ENCODE assay signal across 8 mouse cellular contexts in genomic region chr9:108348290-108348680, GRCm38 (mm10). TPM values are rescaled to one million over a fixed set of nuclear protein-coding genes. Genes with fewer than 3 reads are reported as not detected.
DNase-seq lines count a peak whose midpoint lies in the region; ATAC-seq and TF ChIP-seq lines count a peak whose summit lies in the region.

No protein-coding gene starts in this region.

- intact Hi-C loops in gastrocnemius, adult 2 months (cut with DNase I): loop anchor here (2.0 kb wide), 1 partner anchor 41 kb away; the partner anchor contains the start of genes Rhoa and Tcta
- intact Hi-C loops in gastrocnemius, postnatal 36 days (cut with DNase I): no loop called here

- peak overlapping the region; percentile 98 for H3K4me3 ChIP-seq in gastrocnemius, adult 2 months
- H3K4me3 ChIP-seq in embryonic fibroblast, embryonic 13.5 days (ENCODE audit: insufficient read depth, low read length): peak overlapping the region; percentile 84
- H3K4me3 ChIP-seq in limb, embryonic 15.5 days: peak overlapping the region; percentile 93

- no peak for TF ChIP-seq POLR2A in embryonic fibroblast, embryonic 13.5 days (IDR thresholded peaks at IDR 0.05; ENCODE audit: low read depth, low read length)

- no peak for DNase-seq in gastrocnemius, adult 2 months
- no peak for DNase-seq in gastrocnemius, postnatal 36 days
- DNase-seq in 416B (ENCODE audit: low read depth): peak; percentile 29
- DNase-seq in urinary bladder, postnatal 14 days (ENCODE audit: low spot score): no peak
- no peak for DNase-seq in right cerebral cortex, postnatal 4 days

- WGBS in limb, embryonic 15.5 days: 3% methylated on average over 14 of the region's 14 CpGs

- H3K9ac ChIP-seq in limb, embryonic 15.5 days: peak overlapping the region; percentile 80

- peak overlapping the region; percentile 96 for H3K27ac ChIP-seq in gastrocnemius, adult 2 months
- peak overlapping the region; percentile 97 for H3K27ac ChIP-seq in embryonic fibroblast, embryonic 13.5 days (ENCODE audit: insufficient read depth, low read length)
- peak overlapping the region; percentile 96 for H3K27ac ChIP-seq in limb, embryonic 15.5 days

- H3K9me3 ChIP-seq in limb, embryonic 15.5 days: no peaks in the 10 kb centered on the region

- H3K36me3 ChIP-seq in limb, embryonic 15.5 days: peaks cover 30% of the 10 kb centered on the region

- H3K27me3 ChIP-seq in limb, embryonic 15.5 days: no peaks in the 10 kb centered on the region

- no peaks in the 10 kb centered on the region for H3K4me1 ChIP-seq in embryonic fibroblast, embryonic 13.5 days (ENCODE audit: control insufficient read depth, insufficient read depth, low read length)
- H3K4me1 ChIP-seq in limb, embryonic 15.5 days: peaks cover 13% of the 10 kb centered on the region

- H3K4me2 ChIP-seq in limb, embryonic 15.5 days: peak overlapping the region; percentile 59

- TF ChIP-seq CTCF in gastrocnemius, adult 2 months (IDR thresholded peaks at IDR 0.05): no peak
- no peak for TF ChIP-seq CTCF in embryonic fibroblast, embryonic 13.5 days (IDR thresholded peaks at IDR 0.05; ENCODE audit: borderline replicate concordance, insufficient read depth, low read length)

- no peak for ATAC-seq in limb, embryonic 15.5 days (ENCODE audit: insufficient number of reproducible peaks, low FRiP score, low TSS enrichment, low read depth)
- no peak for ATAC-seq in megakaryocyte-erythroid progenitor cell, adult 5-6 weeks (replicated peaks; ENCODE audit: low FRiP score, low TSS enrichment, poor library complexity, severe bottlenecking)

RNA-seq across cellular contexts. Expression of gene Usp4, which starts 0.6 kb away (rescaled TPM):
- total RNA-seq in gastrocnemius, adult 2 months (2021): 10 to 100 TPM; 68.7 to 74.6 TPM
- 10 to 100 TPM; 61.5 to 70.3 TPM for total RNA-seq in gastrocnemius, postnatal 36 days (2021)
- polyA plus RNA-seq in embryonic fibroblast, embryonic 13.5 days (2011; ENCODE audit: insufficient read length, low read depth, missing spikeins): 93.4 and 102 TPM in 2 replicates
- 99.6 and 108 TPM in 2 replicates for polyA plus RNA-seq in limb, embryonic 15.5 days (2015; fragmentation: Nextera tagmentation; extraction: Ambion mirVana)
- total RNA-seq in megakaryocyte-erythroid progenitor cell, adult 5-6 weeks (2014; fragmentation: Nextera tagmentation): 131 and 136 TPM in 2 replicates
- 62.4 and 84.2 TPM in 2 replicates for total RNA-seq in megakaryocyte-erythroid progenitor cell, adult 5-6 weeks (2017)

RNA-seq across cellular contexts. Expression of gene Gpx1, which starts 9.6 kb away (rescaled TPM):
- total RNA-seq in gastrocnemius, adult 2 months (2021): 10 to 100 TPM; 54.9 to 69.4 TPM
- 10 to 100 TPM; 60.9 to 78.2 TPM for total RNA-seq in gastrocnemius, postnatal 36 days (2021)
- polyA plus RNA-seq in embryonic fibroblast, embryonic 13.5 days (2011; ENCODE audit: insufficient read length, low read depth, missing spikeins): 328 and 399 TPM in 2 replicates
- 621 and 657 TPM in 2 replicates for polyA plus RNA-seq in limb, embryonic 15.5 days (2015; fragmentation: Nextera tagmentation; extraction: Ambion mirVana)
- total RNA-seq in megakaryocyte-erythroid progenitor cell, adult 5-6 weeks (2014; fragmentation: Nextera tagmentation): 1,807 and 1,840 TPM in 2 replicates
- total RNA-seq in megakaryocyte-erythroid progenitor cell, adult 5-6 weeks (2017): 887 and 925 TPM in 2 replicates

RNA-seq across cellular contexts. Expression of gene Tcta, which starts 42.3 kb away (rescaled TPM):
- 10 to 100 TPM; 27.0 to 35.1 TPM for total RNA-seq in gastrocnemius, adult 2 months (2021)
- total RNA-seq in gastrocnemius, postnatal 36 days (2021): 10 to 100 TPM; 24.9 to 25.1 TPM
- 22.9 and 24.5 TPM in 2 replicates for polyA plus RNA-seq in embryonic fibroblast, embryonic 13.5 days (2011; ENCODE audit: insufficient read length, low read depth, missing spikeins)
- 44.3 and 47.6 TPM in 2 replicates for polyA plus RNA-seq in limb, embryonic 15.5 days (2015; fragmentation: Nextera tagmentation; extraction: Ambion mirVana)
- total RNA-seq in megakaryocyte-erythroid progenitor cell, adult 5-6 weeks (2014; fragmentation: Nextera tagmentation): 2.8 and 8.2 TPM in 2 replicates
- total RNA-seq in megakaryocyte-erythroid progenitor cell, adult 5-6 weeks (2017): 1.4 and 4.3 TPM in 2 replicates

RNA-seq across cellular contexts. Expression of gene Rhoa, which starts 42.4 kb away (rescaled TPM):
- total RNA-seq in gastrocnemius, adult 2 months (2021): 100 to 1,000 TPM in 1 of 2 experiments, 10 to 100 TPM in 1; 95.0 to 122 TPM
- 10 to 100 TPM; 97.0 to 97.5 TPM for total RNA-seq in gastrocnemius, postnatal 36 days (2021)
- polyA plus RNA-seq in embryonic fibroblast, embryonic 13.5 days (2011; ENCODE audit: insufficient read length, low read depth, missing spikeins): 575 and 590 TPM in 2 replicates
- polyA plus RNA-seq in limb, embryonic 15.5 days (2015; fragmentation: Nextera tagmentation; extraction: Ambion mirVana): 470 and 473 TPM in 2 replicates
- total RNA-seq in megakaryocyte-erythroid progenitor cell, adult 5-6 weeks (2014; fragmentation: Nextera tagmentation): 148 and 275 TPM in 2 replicates
- 249 and 303 TPM in 2 replicates for total RNA-seq in megakaryocyte-erythroid progenitor cell, adult 5-6 weeks (2017)

RNA-seq across cellular contexts. Expression of gene 1700102P08Rik, which starts 44.3 kb away (rescaled TPM):
- 1 to 10 TPM in 1 of 2 experiments, under 1 TPM in 1; 0.92 to 1.5 TPM for total RNA-seq in gastrocnemius, adult 2 months (2021)
- under 1 TPM; 0.32 to 0.48 TPM for total RNA-seq in gastrocnemius, postnatal 36 days (2021)
- 0.63 TPM in 1 of 2 replicates, not detected in the other for polyA plus RNA-seq in embryonic fibroblast, embryonic 13.5 days (2011; ENCODE audit: insufficient read length, low read depth, missing spikeins)
- polyA plus RNA-seq in limb, embryonic 15.5 days (2015; fragmentation: Nextera tagmentation; extraction: Ambion mirVana): 0.72 and 0.74 TPM in 2 replicates
- total RNA-seq in megakaryocyte-erythroid progenitor cell, adult 5-6 weeks (2014; fragmentation: Nextera tagmentation): 0.52 and 1.7 TPM in 2 replicates
- 4.3 TPM in 1 of 2 replicates, not detected in the other for total RNA-seq in megakaryocyte-erythroid progenitor cell, adult 5-6 weeks (2017)

Comparison
In these comparisons a context has a peak if more than half of its experiments do, and no peak if none do; other contexts are left out.
1. RNA of gene Gpx1, which starts 9.6 kb away (total RNA-seq): 887 to 1,840 TPM in megakaryocyte-erythroid progenitor cell, adult 5-6 weeks; 60.9 to 78.2 TPM in gastrocnemius, postnatal 36 days and 54.9 to 69.4 TPM in gastrocnemius, adult 2 months; every median in the first group is over 10 times any median in the second.
2. Peak in every context shown above with its lines, with median percentiles within 50 percentile points of each other: H3K27ac ChIP-seq and H3K4me3 ChIP-seq.